Mouse (Mus musculus): ENCODE measurements around the gene Ppfibp1.

Ppfibp1 gene

DNA sequence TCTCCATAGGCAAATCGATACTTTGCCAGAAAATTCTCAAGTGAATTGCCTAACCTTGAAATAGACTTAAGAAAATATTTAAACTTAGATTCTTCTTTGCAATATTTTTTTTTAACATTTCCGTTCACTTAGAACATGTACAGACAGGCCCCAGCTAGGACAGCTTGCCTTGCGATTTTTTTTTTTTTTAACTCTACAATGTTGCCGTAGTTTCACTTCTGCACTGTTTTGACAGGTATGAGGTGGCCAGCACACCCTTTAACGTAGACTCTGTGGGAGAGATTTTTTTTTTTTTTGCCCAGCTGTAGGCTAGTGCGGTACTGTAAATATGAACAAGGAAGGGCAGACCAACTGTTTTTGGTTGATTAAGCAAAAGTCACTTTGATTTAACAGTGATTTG is 122.1 kb downstream of the Ppfibp1 start:
- no peak for DNase-seq

GRCm38 (mm10) chr6:147010811-147011520 is 122.7 kb downstream of the Ppfibp1 start:
- no peak for DNase-seq

DNA sequence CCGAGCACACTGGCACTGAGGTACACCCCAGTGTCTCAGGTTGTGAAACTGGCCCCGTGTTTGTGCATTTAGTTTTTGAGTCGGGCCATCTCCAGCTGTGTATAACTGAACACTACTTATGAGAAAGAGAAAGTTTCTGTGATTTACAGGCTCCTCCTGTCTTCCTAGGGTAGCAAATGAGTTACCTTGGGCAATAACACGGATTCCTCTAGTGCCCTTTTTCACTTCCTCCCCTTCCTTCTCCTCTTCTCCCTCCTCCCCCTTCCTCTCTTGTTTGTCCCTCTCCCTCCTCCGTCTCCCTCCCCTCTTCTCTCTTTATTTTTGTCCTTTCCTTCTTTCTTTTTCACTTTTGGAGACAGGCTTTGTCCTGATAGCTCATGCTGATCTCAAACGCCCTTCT is 123.3 kb downstream of the Ppfibp1 start:
- no peak for DNase-seq

DNA sequence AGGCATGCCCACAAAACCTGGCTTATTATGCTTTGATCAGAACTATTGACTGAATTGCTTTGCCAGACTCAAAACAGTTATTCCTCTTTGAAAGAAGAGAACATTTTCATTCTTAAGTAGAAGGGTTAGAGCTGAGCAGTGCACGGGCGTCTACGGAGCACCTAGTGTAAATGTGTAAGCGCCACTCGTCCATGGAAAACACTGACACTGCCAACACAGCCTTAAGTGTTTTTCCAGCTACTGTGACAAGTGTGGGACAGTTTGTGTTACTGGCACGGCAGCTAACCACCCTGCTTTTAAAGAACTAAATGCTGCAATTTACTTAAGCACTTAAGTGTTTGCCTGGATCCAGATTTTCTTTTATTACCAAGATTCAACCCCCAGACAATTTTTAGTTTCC is 123.7 kb downstream of the Ppfibp1 start:
- no peak for DNase-seq

GRCm38 (mm10) chr6:147013546-147013945 is 125.3 kb downstream of the Ppfibp1 start:
- peak; percentile 33 for DNase-seq

DNA sequence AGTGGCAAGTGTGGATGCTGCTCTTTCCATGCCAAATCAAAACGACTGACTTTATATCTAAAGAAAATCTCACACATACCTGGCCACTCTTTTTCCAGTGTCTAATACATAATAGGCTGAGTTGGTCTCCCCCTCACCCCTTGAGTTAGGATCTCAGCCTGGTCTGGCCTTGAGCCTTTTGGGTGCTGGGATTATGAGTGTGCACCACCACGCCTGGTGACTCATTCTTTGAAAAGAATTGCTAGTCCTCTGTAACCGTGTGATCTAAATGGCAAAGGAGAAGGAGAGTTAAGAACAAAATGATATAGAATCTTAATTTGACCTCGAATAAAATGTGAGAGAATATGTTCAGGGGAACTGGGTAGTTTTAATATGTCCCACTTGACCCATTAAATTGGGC is 129.6 kb downstream of the Ppfibp1 start:
- no peak for DNase-seq

GRCm38 (mm10) chr6:147018364-147018763 is 130.1 kb downstream of the Ppfibp1 start:
- DNase-seq: no peak

GRCm38 (mm10) chr6:147021181-147021580 is 132.9 kb downstream of the Ppfibp1 start:
- DNase-seq: no peak

DNA sequence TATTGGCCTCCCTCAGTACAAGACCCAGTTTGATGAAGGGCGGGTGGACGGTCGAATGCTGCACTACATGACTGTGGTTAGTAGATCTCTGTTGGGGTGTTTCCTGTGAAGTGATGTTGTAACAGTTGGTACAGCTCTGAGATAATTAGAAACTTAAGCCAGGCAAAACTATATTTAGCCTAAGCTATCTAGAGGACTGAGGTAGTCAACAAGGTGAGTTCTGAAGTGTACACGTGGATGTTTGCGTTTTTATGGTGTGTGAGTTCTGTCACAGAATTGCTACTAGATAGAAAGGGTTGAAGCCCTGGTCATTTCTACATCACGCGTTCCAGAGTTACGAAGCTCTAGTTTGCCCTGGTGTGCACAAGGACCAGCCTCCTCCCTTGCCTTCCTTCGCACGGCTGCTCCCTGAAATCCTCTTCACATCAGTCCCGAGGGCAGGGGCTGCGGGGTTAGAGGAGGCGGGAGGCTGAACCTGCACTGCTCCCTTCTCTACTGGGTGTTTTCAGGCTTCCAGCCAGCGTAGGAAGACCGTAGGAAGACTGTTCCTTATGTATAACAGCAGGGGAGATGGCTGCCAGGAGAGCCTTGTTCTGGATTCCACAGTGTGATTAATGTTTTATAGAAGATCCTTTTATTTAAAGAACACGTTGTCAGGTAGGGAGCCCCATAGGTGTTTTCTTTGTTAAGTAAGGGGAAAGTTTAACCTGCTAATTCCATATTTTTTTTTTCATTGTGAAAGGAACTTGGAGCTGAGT is 134.3 kb downstream of the Ppfibp1 start:
- DNase-seq: no peak

GRCm38 (mm10) chr6:147023133-147023395 is 134.8 kb downstream of the Ppfibp1 start:
- no peak for DNase-seq

GRCm38 (mm10) chr6:147023568-147023967 is 135.3 kb downstream of the Ppfibp1 start:
- no peak for DNase-seq

DNA sequence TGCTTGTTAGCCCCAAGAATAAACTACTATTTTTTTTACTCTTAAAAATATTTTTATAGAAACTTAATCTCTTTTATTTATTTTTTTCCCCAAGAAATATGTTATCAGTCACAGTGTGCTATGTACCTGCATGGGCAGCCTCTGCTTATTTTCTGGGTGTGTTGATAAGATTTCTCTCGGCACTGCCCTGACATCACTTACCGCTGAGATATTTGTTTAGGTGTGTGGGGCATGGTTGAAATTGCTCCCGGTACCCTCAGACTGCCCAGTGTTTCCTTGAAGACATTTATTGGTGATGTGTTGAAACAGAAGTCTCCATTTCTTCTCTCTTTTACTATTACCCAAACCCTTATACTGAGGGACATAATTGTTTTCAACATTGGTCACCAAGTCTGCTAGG is 136.5 kb downstream of the Ppfibp1 start:
- no peak for DNase-seq

DNA sequence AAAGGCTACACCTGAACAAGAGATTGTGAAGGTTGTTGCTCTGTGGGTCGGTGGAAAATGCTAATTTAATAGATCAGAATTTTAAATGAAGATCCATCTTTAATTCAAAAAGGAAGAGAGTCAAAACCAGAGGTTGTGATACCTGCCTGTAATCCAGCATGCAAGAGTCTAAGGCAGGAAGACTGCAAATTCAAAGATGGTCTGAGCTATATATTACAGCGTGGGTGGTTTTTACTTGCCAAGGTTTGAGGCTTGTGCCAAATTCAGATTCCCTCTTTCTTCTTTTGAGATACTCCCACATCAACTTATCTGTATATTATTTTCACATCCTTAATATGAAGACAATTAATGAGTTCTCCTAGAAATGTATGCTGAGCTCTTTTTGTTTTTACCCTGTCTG is 140.1 kb downstream of the Ppfibp1 start:
- DNase-seq: no peak

- DNase-seq: no peak
Observed at GRCm38 (mm10) chr6:147029591-147029990, 141.3 kb downstream of the Ppfibp1 start.

DNA sequence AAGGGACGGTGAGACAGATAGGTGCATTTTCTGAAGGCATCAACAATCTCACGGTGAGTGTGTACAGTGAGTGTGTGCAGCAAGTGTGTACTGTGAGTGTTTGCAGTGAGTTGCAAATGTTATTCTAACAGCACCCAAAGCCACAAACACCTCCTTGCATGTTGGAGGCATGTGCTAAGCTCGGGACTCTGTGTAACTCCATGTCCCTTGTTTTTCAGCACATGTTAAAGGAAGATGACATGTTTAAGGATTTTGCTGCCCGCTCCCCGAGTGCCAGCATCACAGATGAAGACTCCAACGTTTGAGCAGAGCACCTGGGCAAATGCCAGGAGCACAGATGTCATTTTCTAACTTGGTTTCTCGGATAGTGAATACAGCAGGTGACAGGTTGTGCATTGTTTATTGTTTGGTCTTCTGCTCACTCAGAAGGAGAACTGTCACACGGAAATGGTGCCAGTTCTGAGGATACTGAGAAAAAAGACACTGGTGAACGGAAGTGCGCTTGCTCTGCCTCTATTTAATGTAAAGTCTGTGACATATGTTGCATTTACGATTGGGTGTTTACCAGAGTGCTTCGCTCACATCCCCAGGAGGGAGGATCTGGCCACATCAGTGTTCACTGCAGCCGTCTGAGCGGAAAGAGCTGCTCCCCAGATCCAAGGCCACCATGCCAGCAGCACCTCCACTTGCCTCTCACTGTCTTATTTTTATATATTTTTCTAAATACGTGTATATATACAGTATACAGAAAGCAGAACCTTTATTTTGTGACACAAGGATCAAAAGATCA is 142.0 kb downstream of the Ppfibp1 start:
- DNase-seq: no peak

- DNase-seq: no peak
Observed at GRCm38 (mm10) chr6:147032303-147032925, 144.1 kb downstream of the Ppfibp1 start, which contains the start of gene Rep15. Rep15 (plus strand) TSS chr6:147032584.

DNA sequence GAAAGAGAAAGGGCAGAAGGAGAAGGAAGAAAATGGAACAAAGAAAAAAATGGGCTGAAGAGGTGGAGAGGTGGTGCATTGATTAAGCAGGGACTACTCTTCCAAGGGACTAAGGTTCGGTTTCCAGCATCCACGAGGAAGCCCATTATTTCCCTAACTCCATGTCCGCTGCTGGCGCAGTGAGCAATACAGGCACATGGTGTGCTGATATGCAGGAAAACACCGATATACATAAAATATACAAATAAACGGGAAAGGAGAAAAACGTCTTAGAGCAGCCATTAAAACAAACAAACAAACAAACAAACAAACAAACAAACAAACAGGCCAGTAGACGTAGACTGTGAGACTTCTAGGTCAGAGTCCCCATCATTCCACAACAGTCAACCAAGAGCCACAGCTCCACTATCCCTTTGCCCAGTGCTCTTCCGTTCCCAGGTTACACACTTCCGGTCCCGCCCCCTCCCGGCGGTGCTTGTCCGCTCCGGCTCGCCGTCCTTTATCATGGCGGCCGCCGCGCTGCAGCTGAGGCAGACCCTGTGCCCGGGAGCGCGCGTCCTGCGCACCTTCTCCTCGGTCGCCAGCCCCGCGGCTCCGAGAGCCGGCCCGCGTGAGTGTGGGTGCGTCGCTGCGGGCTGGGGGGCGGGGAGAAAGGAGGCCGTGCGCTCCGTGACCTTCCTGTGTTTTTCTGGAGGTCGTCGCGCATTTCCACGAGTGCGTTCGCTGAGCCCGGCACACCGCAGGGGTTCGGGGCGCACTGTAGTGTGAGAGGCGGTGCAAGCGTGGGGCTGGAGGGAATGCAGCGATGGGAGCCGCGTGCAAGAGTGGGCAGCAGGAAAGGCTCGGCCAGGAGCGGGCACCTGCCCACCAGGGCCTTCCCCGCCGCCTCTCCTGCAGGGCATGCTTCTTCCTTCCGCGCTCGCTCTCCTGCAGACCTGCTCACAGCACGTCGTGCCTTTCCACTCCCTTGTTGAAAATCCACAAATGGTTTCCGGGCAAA is 154.3 kb downstream of the Ppfibp1 start, which contains the start of gene Mrps35:
TSS of gene Mrps35 (plus strand) at position 474 of the 1,000 bp plus-strand sequence.
- peak; percentile 95 for DNase-seq

GRCm38 (mm10) chr6:147043633-147044032 is 155.3 kb downstream of the Ppfibp1 start:
- no peak for DNase-seq

- DNase-seq: no peak
Observed at GRCm38 (mm10) chr6:147049239-147049805, 161.0 kb downstream of the Ppfibp1 start.

- DNase-seq: no peak
Observed at GRCm38 (mm10) chr6:147051666-147052065, 163.4 kb downstream of the Ppfibp1 start.

DNA sequence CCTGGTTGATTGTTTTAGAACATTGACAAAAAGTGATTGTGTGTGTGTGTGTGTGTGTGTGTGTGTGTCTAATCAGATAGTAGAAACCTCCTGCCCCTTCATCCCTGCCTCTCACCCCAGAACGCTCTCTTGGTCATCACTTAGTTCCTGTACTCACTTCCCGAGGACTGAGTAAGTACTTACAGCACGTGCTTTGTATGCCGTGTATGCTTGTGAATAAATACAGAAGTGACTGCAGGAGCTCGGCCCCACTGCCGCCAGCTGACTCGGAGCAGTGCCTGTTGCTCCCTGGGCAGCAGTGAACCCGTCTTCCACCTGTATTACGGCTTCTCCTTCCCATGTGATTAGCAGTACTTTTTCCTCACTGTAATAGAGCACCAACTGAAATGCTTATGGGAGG is 164.2 kb downstream of the Ppfibp1 start:
- DNase-seq: no peak
